Mouse (Mus musculus): Measurements from ENCODE around the gene Sdk1. TPM values are rescaled to one million over a fixed set of nuclear protein-coding genes. Genes with fewer than 3 reads are reported as not detected.

Sdk1 gene
- total and polyA plus RNA-seq, 3 experiments: 0.04 to 0.87 TPM; not detected in 1

DNA sequence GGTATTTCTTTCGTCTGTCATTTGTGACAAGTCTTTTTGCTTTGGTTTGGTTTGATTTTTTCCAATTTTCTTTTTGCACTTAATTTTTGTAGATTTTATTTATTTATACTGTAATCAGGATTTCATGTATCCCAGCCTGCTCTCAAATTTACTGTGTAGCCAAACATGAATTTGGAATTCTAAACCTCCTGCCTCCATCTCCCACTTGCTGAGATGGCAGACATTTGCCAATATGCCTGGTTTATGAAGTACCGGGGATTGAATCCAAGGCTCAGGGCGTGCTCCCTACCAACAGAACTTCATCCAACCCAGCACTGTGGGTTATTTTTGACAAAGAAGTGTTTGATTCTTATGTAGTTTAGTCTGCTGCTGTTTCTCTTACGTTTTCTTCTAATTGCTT, 744.3 kb downstream of the Sdk1 start:
- H3K36me3 ChIP-seq (replicated peaks in 1 of 2; ENCODE audit: control insufficient read depth in 1 of 2, insufficient read depth in 1 of 2, low read length in 1 of 2): no peaks in the 10 kb centered on the region
- no peak overlapping the region for H3K9ac ChIP-seq (ENCODE audit: insufficient read depth, low read depth)
- no peaks in the 10 kb centered on the region for H3K4me1 ChIP-seq (ENCODE audit: control insufficient read depth in 1 of 2, insufficient read depth in 2 of 2)
- TF ChIP-seq ZC3H11A (IDR thresholded peaks at IDR 0.05; ENCODE audit: low read depth, low read length): no peak
- TF ChIP-seq ETS1 (conservative IDR thresholded peaks at IDR 0.05; ENCODE audit: low read depth, low read length): no peak
- TF ChIP-seq ZNF384 (IDR thresholded peaks at IDR 0.05; ENCODE audit: low read depth, low read length): no peak
- no peak for TF ChIP-seq POLR2A (IDR thresholded peaks at IDR 0.05; ENCODE audit: low read depth, low read length)
- TF ChIP-seq JUN (IDR thresholded peaks at IDR 0.05; ENCODE audit: insufficient read depth, low read depth, low read length): no peak
- no peak for TF ChIP-seq GABPA (IDR thresholded peaks at IDR 0.05; ENCODE audit: insufficient replicate concordance, low read depth, low read length)
- no peak for TF ChIP-seq RAD21 (IDR thresholded peaks at IDR 0.05; ENCODE audit: low read depth, low read length)
- TF ChIP-seq TBP (conservative IDR thresholded peaks at IDR 0.05; ENCODE audit: low read depth, low read length): no peak
- no peak for TF ChIP-seq E2F4 (IDR thresholded peaks at IDR 0.05; ENCODE audit: insufficient replicate concordance, low read depth, low read length)
- in situ Hi-C loops (cut with MboI; ENCODE audit: low pct_ligation_motif_present, low pct_unique_long_range_greater_than_20kb, low sequenced_read_pairs) (no loop called here), dilution Hi-C loops (cut with MboI; ENCODE audit: extremely low pct_ligation_motif_present, extremely low pct_unique_long_range_greater_than_20kb, low sequenced_read_pairs) (no loop called here)
- peaks cover 35% of the 10 kb centered on the region for H3K27me3 ChIP-seq (replicated peaks)
- H3K9me3 ChIP-seq (replicated peaks; ENCODE audit: low read length): no peaks in the 10 kb centered on the region
- no peak for DNase-seq (ENCODE audit: extremely low read depth)
- H3K4me3 ChIP-seq (replicated peaks in 1 of 3; ENCODE audit: low read depth in 2 of 3, low read length in 2 of 3, poor library complexity in 1 of 3): no peak overlapping the region
- H3K27ac ChIP-seq (ENCODE audit: insufficient read depth, low read depth): no peak overlapping the region
- no peaks in the 10 kb centered on the region for H3K79me2 ChIP-seq (replicated peaks; ENCODE audit: control insufficient read depth, extremely low read depth, insufficient read depth, poor library complexity, severe bottlenecking)
- no peak overlapping the region for H3K4me2 ChIP-seq (ENCODE audit: insufficient read depth, low read depth, poor library complexity, severe bottlenecking)

- Histone ChIP-seq H3K9ac (ENCODE audit: insufficient read depth, low read depth) (no peak overlapping the region), H3K27ac (ENCODE audit: insufficient read depth, low read depth) (no peak overlapping the region), H3K4me3 (replicated peaks in 1 of 3; ENCODE audit: low read depth in 2 of 3, low read length in 2 of 3, poor library complexity in 1 of 3) (no peak overlapping the region), H3K4me1 (ENCODE audit: control insufficient read depth in 1 of 2, insufficient read depth in 2 of 2) (no peaks in the 10 kb centered on the region), H3K9me3 (replicated peaks; ENCODE audit: low read length) (no peaks in the 10 kb centered on the region), H3K79me2 (replicated peaks; ENCODE audit: control insufficient read depth, extremely low read depth, insufficient read depth, poor library complexity, severe bottlenecking) (no peaks in the 10 kb centered on the region), H3K27me3 (replicated peaks) (peaks cover 32% of the 10 kb centered on the region), H3K4me2 (ENCODE audit: insufficient read depth, low read depth, poor library complexity, severe bottlenecking) (no peak overlapping the region), H3K36me3 (replicated peaks in 1 of 2; ENCODE audit: control insufficient read depth in 1 of 2, insufficient read depth in 1 of 2, low read length in 1 of 2) (no peaks in the 10 kb centered on the region)
- no peak for TF ChIP-seq POLR2A (IDR thresholded peaks at IDR 0.05; ENCODE audit: low read depth, low read length)
- TF ChIP-seq MYC (IDR thresholded peaks at IDR 0.05; ENCODE audit: low read depth, low read length): no peak
- TF ChIP-seq SMC3 (IDR thresholded peaks at IDR 0.05; ENCODE audit: low read depth, low read length): no peak
- no peak for TF ChIP-seq ELF1 (IDR thresholded peaks at IDR 0.05; ENCODE audit: low read depth, low read length)
- no peak for TF ChIP-seq MAX (IDR thresholded peaks at IDR 0.05; ENCODE audit: low read length)
- TF ChIP-seq NRF1 (IDR thresholded peaks at IDR 0.05; ENCODE audit: low read depth, low read length): no peak
- TF ChIP-seq UBTF (IDR thresholded peaks at IDR 0.05; ENCODE audit: low read depth, low read length): no peak
- no peak for TF ChIP-seq TBP (conservative IDR thresholded peaks at IDR 0.05; ENCODE audit: low read depth, low read length)
- TF ChIP-seq JUN (IDR thresholded peaks at IDR 0.05; ENCODE audit: insufficient read depth, low read depth, low read length): no peak
- TF ChIP-seq RCOR1 (conservative IDR thresholded peaks at IDR 0.05; ENCODE audit: low read depth, low read length): no peak
- TF ChIP-seq ZKSCAN1 (IDR thresholded peaks at IDR 0.05; ENCODE audit: borderline replicate concordance, low read depth, low read length): no peak
- TF ChIP-seq BHLHE40 (IDR thresholded peaks at IDR 0.05; ENCODE audit: low read depth, low read length): no peak
- TF ChIP-seq IRF4 (IDR thresholded peaks at IDR 0.05; ENCODE audit: low read depth, low read length): no peak
- no peak for TF ChIP-seq RAD21 (IDR thresholded peaks at IDR 0.05; ENCODE audit: low read depth, low read length)
- TF ChIP-seq SIN3A (IDR thresholded peaks at IDR 0.05; ENCODE audit: low read length): no peak
- no peak for TF ChIP-seq TCF12 (IDR thresholded peaks at IDR 0.05; ENCODE audit: low read depth, low read length)
- TF ChIP-seq USF2 (conservative IDR thresholded peaks at IDR 0.05; ENCODE audit: low read depth, low read length): no peak
- in situ Hi-C loops (cut with MboI; ENCODE audit: low pct_ligation_motif_present, low pct_unique_long_range_greater_than_20kb, low sequenced_read_pairs) (no loop called here), dilution Hi-C loops (cut with MboI; ENCODE audit: extremely low pct_ligation_motif_present, extremely low pct_unique_long_range_greater_than_20kb, low sequenced_read_pairs) (no loop called here)
- DNase-seq (ENCODE audit: extremely low read depth): no peak
These were observed 746.1 kb downstream of the Sdk1 start for GRCm38 (mm10) chr5:141987287-141987799.

Measured in CH12.LX (cell line).